Mouse (Mus musculus) cerebellum, postnatal 10 days (tissue): ENCODE results near the gene Tmem164.

Experiments used
- DNase-seq, 2 experiments: peaks; one replicate each; pipeline ENCODE4 v3.0.0; 2021; ENCODE audit warnings: mixed read lengths in 2 of 2

Tmem164 gene

GRCm38 (mm10) chrX:142832221-142832620 lies 151.0 kb downstream of the Tmem164 start:
- no peak for DNase-seq

- no peak for DNase-seq
Observed at GRCm38 (mm10) chrX:142833164-142833796, 152.1 kb downstream of the Tmem164 start.

GRCm38 (mm10) chrX:142834807-142835206 lies 153.6 kb downstream of the Tmem164 start:
- DNase-seq: no peak

DNA sequence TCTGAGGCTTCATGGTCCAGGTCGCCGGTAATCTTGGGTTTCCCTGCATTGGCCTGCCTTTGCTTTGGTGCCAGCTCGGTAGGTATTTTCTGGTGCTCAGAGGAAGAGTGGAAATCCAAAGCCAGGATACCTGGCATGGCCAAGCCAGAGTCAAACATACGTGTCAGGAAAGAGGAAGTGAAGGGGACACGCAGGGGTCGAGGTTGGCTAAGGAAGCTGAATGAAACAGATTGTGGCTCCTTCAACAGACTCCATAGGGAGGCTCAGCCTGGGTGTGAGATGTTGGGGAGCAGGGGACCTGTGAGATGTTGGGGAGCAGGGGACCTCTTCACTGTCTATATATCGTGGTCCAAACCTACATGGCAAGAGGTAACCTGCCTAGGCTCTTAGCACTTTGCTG lies 155.2 kb downstream of the Tmem164 start:
- no peak for DNase-seq

GRCm38 (mm10) chrX:142837316-142837715 lies 156.1 kb downstream of the Tmem164 start:
- peak; percentile 25 to 37 for DNase-seq

- DNase-seq: no peak
Observed at GRCm38 (mm10) chrX:142838841-142839240, 157.6 kb downstream of the Tmem164 start.

DNA sequence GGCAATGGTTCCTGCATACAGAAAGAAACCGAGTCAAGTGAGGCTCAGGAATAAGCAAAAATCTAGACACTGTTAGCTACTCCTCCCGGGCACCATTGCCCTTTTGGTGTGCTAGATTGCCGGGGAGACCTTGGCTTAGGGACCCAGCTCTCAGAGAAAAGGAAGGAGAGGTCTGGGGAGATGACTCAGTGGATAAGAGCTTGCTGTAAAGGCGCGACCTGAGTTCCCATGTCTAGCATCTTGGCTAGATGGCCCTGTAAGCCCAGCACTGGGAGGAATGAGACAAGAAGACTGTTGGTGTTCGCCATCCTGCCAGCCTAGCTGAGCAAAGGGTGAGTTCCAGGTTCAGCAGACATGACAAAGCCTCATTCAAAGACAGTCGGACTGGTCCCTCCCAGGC lies 158.2 kb downstream of the Tmem164 start:
- DNase-seq: no peak

DNA sequence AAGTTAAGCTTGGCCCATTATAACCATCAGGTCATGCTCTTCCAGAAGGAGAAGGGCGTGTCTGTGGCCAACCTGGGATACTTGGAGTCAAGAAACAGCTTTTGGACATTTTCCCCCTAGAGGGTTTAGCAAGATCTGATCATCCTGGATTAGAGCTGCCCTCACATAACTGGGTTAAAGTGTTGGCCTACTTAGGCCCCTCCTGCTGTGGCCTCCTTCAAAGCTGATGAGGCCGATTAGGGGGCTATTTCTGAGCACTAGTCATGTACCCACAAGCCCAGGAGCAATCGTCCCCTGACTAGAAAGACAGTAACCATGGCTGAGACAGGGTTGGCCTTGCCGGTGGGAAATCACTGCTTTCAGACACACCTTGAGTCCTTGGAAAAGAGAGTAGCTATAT lies 160.7 kb downstream of the Tmem164 start:
- DNase-seq: no peak

DNA sequence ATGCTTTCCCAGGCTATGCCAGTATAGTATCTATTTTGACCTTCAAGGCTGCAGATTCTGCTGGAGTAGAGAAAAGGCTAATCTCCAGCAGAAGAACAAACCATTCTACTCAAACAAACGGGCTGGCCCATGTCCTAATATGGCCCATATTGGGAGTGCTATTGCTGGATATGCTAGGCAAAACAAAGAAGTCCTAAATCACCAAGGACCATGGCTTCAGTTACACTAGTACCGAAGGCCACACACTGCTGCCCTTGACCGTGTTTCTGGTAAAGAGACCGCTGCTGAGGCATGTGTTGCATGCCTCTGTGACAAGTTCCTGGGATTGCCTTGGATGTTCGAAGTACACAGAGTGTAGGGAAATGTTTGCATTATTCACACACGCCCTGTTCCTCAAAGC lies 165.1 kb downstream of the Tmem164 start:
- no peak for DNase-seq

GRCm38 (mm10) chrX:142848032-142848431 lies 166.8 kb downstream of the Tmem164 start:
- no peak for DNase-seq

DNA sequence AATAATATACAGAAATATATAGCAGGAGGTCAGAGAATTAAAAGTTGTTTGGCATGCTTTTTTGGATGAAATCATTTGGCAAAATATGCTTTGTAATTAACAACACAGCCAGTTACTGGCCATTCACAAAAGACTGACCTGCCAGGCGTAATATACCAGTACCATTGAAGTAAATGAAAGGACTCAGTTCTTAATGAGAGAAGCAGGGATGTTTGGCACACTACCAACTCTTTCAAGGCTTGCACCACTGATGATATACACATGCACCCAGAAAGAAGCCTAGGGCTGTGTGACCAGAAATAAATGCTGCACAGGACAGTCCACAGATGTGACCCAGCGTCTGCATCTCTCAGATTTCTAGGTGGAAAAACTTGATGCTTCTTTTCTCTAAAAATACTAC lies 188.6 kb downstream of the Tmem164 start:
- peak; percentile 25 to 28 for DNase-seq

DNA sequence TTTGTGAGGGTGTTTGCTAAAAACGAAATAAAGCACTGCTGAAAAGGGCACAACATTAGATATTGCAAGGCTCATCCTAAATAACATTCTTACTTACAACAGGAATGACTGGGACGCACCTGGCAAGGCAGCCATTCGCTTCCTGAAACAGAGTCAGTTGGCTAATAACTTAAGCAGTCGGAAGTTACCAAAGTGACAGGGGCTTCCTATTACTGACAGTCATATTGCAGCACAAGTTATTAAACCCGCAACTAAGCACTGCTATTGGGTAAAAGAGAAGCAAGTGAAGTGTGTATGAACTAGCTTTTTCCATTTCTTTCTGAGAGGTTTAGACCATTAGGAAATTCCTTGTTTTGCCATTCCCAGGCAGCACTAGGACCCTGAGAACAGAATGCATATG lies 201.0 kb downstream of the Tmem164 start:
- DNase-seq: no peak

DNA sequence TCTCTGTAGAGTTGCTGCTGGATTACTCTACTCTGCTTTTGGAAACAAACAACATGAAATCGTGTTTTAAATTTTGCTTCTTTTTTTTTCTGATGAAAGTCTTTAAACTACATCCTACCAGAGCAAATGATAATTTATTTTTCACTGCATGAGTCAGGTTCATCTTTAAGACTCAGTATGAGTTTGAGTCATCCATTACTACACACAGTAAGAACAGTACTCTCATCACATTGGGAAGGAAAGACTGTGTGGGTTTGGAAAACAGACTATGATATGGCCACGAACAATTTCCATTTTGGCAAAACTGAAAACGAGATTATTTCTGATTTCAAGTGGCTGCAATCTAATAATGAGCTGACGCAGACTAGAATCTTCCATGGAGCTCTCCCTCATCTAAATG lies 202.4 kb downstream of the Tmem164 start:
- no peak for DNase-seq

- DNase-seq: no peak
Observed at GRCm38 (mm10) chrX:142885962-142886361, 204.8 kb downstream of the Tmem164 start.
